Mouse (Mus musculus) layer of hippocampus, adult 9-11 months (tissue): ENCODE data around the gene Gm21973.

Experiments used
- DNase-seq: peaks from one replicate; pipeline ENCODE4 v3.0.0; 2022

Gm21973 gene

GRCm38 (mm10) chr15:10409842-10410241 is 84.7 kb downstream of the Gm21973 start:
- DNase-seq, result no peak

GRCm38 (mm10) chr15:10410881-10411280 is 85.7 kb downstream of the Gm21973 start:
- peak; percentile 26 for DNase-seq

- DNase-seq, result no peak
Observed at GRCm38 (mm10) chr15:10413656-10414055, 88.5 kb downstream of the Gm21973 start.

GRCm38 (mm10) chr15:10421138-10421784 is 96.1 kb downstream of the Gm21973 start:
- no peak for DNase-seq

GRCm38 (mm10) chr15:10421785-10422144 is 96.6 kb downstream of the Gm21973 start:
- no peak for DNase-seq
